Mouse (Mus musculus): ENCODE data around the gene Plac1.

Gene Plac1

DNA sequence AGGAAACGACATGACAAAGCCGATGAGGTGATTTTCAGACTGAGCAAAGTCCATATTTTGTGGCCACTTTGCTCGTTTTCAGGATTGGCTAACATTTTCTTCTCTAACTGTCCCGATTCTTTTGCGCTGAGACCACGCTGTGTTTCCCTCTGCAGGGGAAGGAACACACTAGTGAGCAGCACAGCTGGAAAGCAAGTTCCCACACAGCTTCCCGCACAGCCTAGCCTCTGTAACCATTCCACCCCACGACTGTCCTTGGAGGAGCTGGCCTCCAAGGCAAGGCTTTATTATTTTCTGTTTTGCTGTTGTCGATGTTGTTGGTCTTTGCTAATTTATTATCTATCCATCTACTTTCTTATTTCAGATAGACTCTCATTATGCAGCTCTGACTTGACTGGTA, 27.4 kb downstream of the Plac1 start:
- no peak for TF ChIP-seq GATA4 (IDR thresholded peaks at IDR 0.05; ENCODE audit: insufficient replicate concordance, low read length)

- TF ChIP-seq GATA4 (IDR thresholded peaks at IDR 0.05; ENCODE audit: insufficient replicate concordance, low read length), result no peak
These were observed 28.0 kb downstream of the Plac1 start for GRCm38 (mm10) chrX:53211756-53212483.

DNA sequence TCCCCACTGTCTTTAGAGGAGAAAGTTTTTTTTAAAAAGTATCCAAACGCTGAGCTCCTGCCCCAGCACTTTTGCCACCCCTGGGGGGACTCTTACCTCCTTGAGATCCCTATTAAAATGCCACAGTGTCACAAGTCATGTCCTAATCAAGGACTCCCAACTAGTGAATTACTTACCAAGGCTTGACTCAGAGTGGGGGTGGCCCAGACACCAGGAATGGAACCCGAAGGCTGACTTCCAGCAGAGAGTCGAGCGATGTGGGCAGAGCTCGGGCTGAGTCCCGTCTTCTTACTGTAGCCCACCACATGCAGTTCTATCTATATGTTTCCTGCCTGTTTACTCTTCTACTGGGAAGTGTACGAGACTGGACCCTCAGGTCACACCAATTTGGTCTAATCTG, 30.5 kb downstream of the Plac1 start:
- no peak for TF ChIP-seq GATA4 (IDR thresholded peaks at IDR 0.05; ENCODE audit: insufficient replicate concordance, low read length)

DNA sequence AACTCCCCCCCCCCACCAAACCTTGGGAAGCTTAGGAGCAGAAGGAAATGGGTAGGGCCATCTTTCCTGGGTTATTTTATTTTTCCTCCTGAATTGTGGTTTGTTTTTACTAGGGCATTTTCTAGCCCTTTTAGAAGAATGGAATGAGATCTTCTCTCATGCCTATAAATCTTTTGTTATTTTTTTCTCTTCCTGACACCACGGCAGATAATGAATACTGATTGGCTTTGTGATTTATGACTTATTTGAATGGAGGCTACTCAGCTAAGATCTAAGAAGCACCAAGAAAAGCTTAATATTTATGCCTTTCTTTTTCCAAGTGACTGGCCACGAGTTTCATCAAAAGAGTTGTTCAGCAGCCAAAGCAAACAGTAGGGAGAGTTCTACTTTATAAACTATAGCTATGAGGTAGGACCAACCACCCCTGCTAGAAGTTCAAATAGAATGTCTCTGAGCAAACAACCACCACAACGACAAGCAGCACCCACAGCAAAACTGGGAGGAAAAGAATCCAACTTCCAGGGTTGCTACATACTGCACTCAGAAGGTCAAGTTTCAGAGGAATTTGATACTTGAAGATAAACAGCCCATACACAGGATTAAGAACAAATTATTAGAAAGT, 35.1 kb downstream of the Plac1 start:
- TF ChIP-seq GATA4 (IDR thresholded peaks at IDR 0.05; ENCODE audit: insufficient replicate concordance, low read length), result no peak

DNA sequence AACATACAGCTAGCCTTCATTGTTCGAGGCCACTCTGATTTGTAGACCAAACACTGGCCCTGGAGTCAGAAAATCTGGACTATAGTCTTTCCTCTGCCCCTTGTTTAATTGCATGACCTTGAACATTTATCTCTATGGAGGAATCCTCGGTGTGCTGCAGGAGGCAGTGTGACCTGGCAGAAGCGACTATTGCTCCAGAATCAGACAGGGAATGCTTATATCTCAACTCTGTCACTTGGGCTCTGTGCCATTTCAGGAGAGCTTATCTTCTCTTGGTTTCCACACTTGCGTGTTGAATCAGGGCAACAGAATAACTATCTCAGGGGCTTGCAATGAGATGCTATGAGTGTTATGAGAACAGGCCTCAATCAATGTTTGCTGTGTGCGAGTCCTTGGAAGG, 38.3 kb downstream of the Plac1 start:
- TF ChIP-seq GATA4 (IDR thresholded peaks at IDR 0.05; ENCODE audit: insufficient replicate concordance, low read length), result no peak

DNA sequence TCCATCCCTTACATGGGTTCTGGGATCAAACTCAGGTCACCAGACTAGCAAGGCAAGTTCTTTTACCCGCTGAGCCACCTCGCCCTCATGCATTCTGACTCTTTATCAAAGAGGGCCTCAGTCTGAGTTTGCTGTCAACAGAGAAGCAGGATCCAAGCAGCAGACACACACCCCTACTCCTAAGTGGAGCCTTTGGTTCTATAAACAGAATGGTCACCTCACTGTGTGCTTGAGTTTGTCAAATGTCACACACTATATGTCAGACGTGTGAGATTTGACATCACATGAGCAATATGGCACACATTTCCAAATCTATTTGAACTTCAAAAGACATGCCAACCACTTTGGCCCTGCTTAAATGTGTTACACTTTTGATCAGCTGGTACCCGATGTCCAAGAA, 42.2 kb downstream of the Plac1 start:
- no peak for TF ChIP-seq GATA4 (IDR thresholded peaks at IDR 0.05; ENCODE audit: insufficient replicate concordance, low read length)

DNA sequence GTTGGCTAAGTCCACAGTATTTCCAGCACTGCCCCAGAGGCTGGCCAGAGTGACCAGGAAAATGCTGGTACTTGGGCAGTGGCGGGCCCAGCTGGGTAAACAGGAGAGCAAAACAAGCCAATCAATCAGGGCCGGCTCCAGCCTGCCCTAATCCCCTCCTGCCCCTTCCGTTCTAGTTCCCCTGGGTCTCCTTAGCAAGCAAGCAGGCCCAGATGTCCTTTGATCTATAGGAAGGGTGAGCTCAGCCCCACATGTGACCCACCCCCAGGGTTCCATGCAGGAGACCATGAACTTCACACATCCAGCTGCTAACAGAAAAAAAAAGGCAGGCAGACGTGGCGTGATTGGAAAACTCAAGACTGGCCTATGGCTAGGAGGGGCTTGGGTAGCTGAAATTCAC, 43.5 kb downstream of the Plac1 start:
- no peak for TF ChIP-seq GATA4 (IDR thresholded peaks at IDR 0.05; ENCODE audit: insufficient replicate concordance, low read length)

DNA sequence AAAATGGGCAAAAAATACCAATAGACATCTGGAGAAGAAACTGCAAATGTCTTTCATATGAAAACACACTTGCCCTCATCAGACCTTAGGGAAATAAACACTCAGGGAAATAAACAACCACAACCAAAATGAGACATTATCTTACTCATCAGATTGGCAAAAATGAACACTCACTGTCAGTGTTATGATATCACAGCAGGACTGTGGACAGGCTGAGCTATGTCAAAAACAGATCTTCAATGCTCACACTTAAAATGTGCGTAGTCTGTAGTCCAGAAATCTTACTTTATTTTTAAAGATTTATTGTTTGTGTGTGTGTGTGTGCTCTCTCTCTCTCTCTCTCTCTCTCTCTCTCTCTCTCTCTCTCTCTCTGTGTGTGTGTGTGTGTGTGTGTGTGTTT, 51.2 kb downstream of the Plac1 start:
- TF ChIP-seq GATA4 (IDR thresholded peaks at IDR 0.05; ENCODE audit: insufficient replicate concordance, low read length), result no peak

GRCm38 (mm10) chrX:53179801-53180200, 60.1 kb downstream of the Plac1 start:
- no peak for TF ChIP-seq GATA4 (IDR thresholded peaks at IDR 0.05; ENCODE audit: insufficient replicate concordance, low read length)

GRCm38 (mm10) chrX:53176296-53176695, 63.6 kb downstream of the Plac1 start:
- TF ChIP-seq GATA4 (IDR thresholded peaks at IDR 0.05; ENCODE audit: insufficient replicate concordance, low read length), result no peak

GRCm38 (mm10) chrX:53168623-53169022, 71.3 kb downstream of the Plac1 start:
- TF ChIP-seq GATA4 (IDR thresholded peaks at IDR 0.05; ENCODE audit: insufficient replicate concordance, low read length), result no peak

- TF ChIP-seq GATA4 (IDR thresholded peaks at IDR 0.05; ENCODE audit: insufficient replicate concordance, low read length), result no peak
These were observed 72.9 kb downstream of the Plac1 start for GRCm38 (mm10) chrX:53166901-53167525.

DNA sequence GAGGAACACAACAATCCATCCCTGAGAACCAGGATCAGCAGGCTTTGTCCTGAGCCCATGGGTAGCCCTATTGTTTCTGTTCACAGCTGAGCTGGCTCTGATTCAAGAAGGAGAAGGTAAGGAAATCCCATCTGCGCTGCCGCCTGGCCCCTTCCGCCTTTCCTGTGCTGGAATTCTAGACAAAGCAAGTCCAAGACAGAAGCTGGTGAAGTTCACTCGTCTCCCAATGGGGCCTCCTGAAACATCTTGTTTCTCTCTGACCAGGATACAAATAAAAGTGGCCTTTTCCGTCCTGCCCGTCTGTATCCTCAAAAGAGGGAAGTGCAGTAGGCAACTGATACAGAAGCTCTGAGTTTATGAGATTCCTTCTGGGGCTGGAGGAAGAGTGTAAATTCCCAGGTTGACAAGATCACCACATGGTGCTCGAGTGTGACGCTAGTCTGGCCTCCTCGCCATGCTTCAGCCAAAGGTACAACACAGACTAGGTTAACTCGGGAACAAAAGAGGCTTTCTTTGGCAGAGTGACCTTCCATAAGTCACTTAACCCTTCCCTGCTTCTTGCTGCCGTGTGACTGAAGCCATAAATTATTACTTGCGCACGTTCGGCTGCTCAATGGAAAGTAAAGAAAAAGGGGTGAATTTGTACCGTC, 73.5 kb downstream of the Plac1 start:
- TF ChIP-seq GATA4 (IDR thresholded peaks at IDR 0.05; ENCODE audit: insufficient replicate concordance, low read length), result no peak

- no peak for TF ChIP-seq GATA4 (IDR thresholded peaks at IDR 0.05; ENCODE audit: insufficient replicate concordance, low read length)
These were observed 77.3 kb downstream of the Plac1 start for GRCm38 (mm10) chrX:53162589-53162988.

- no peak for TF ChIP-seq GATA4 (IDR thresholded peaks at IDR 0.05; ENCODE audit: insufficient replicate concordance, low read length)
These were observed 78.3 kb downstream of the Plac1 start for GRCm38 (mm10) chrX:53161583-53161982.

DNA sequence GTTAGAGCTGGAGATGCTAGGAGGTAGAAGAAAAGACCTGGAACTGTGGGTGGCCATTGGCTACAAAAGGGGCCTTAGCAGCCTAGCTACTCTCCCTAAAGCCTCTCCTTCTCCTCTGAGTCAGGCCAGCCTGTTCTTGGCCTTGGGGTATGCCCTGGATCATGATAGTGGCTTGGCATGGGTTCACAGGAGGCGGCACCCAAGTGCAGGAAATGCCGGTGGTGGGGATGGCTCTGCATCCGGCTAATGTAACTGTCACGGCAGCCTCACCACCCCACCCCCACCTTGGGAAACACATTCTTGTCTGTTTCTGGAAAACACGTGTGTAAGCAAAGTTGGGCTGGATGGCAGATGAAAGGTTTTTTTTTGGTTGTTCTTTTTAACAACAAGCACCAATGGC, 78.8 kb downstream of the Plac1 start:
- TF ChIP-seq GATA4 (IDR thresholded peaks at IDR 0.05; ENCODE audit: insufficient replicate concordance, low read length), result no peak
